Mouse (Mus musculus) liver, embryonic 16.5 days (tissue): ENCODE results near the gene Cma2. TPM values are rescaled to one million over a fixed set of nuclear protein-coding genes. Genes with fewer than 3 reads are reported as not detected.
"Not testable (repeated sequence)": the region's sequence is repeated elsewhere in the genome, so short reads cannot be mapped to it uniquely, and the experiment has no call there.

Experiments used
- ATAC-seq: fragments of 200-750 bp; cut with Nextera tagmentation; 2 replicates; pipeline ENCODE4 v1.8.0; 2017; ENCODE audit warnings: low read depth, mild to moderate bottlenecking, moderate number of reproducible peaks, moderate library complexity
- H3K27ac ChIP-seq: fragments of 300-500 bp; sonication (generic); 2 replicates; pipeline ENCODE4 v1.5.1; 2014; ENCODE audit warnings: mild to moderate bottlenecking, low read length
- H3K27me3 ChIP-seq: fragments of 300-500 bp; sonication (generic); 2 replicates; pipeline ENCODE4 v1.6.1; 2014; ENCODE audit warnings: low read depth, low read length, mixed read lengths; ENCODE audit not compliant: control insufficient read depth, insufficient read depth
- H3K36me3 ChIP-seq: fragments of 300-500 bp; sonication (generic); 2 replicates; pipeline ENCODE4 v1.6.1; 2014; ENCODE audit warnings: mild to moderate bottlenecking; ENCODE audit not compliant: control insufficient read depth, insufficient read depth
- H3K4me1 ChIP-seq: fragments of 300-500 bp; sonication (generic); 2 replicates; pipeline ENCODE4 v1.6.1; 2014; ENCODE audit warnings: low read depth, low read length, mixed read lengths; ENCODE audit not compliant: control insufficient read depth
- H3K4me2 ChIP-seq: fragments of 300-500 bp; sonication (generic); 2 replicates; pipeline ENCODE4 v1.6.1; 2014; ENCODE audit warnings: low read depth, low read length, mixed read lengths
- H3K4me3 ChIP-seq: fragments of 300-500 bp; sonication (generic); 2 replicates; pipeline ENCODE4 v1.5.1; 2014; ENCODE audit warnings: low read depth, mild to moderate bottlenecking, low read length
- H3K9ac ChIP-seq: fragments of 300-500 bp; sonication (generic); 2 replicates; pipeline ENCODE4 v1.6.1; 2014; ENCODE audit warnings: low read depth, low read length
- H3K9me3 ChIP-seq: fragments of 300-500 bp; sonication (generic); replicated peaks from 2 replicates; pipeline ENCODE4 v1.6.1; 2016; ENCODE audit warnings: low read length; ENCODE audit not compliant: control insufficient read depth
- WGBS: fragments of 180-500 bp; shearing (Covaris S2); extraction: QIAGEN DNeasy Blood & Tissue Kit; methylation state at CpG from one replicate; pipeline ENCODE4 v1.1.7; 2014; ENCODE audit not compliant: insufficient replicate concordance; 5-methylcytosine and 5-hydroxymethylcytosine counted together
- polyA plus RNA-seq: library from polyadenylated mRNA; unstranded; fragments of >200 nt; fragmentation: Nextera tagmentation; extraction: Ambion mirVana; gene quantifications from 2 replicates; pipeline ENCODE4 v1.2.1, GENCODE M21; 2015

The Cma2 gene
- polyA plus RNA-seq, 1 experiment from 2014 or later: not detected

DNA sequence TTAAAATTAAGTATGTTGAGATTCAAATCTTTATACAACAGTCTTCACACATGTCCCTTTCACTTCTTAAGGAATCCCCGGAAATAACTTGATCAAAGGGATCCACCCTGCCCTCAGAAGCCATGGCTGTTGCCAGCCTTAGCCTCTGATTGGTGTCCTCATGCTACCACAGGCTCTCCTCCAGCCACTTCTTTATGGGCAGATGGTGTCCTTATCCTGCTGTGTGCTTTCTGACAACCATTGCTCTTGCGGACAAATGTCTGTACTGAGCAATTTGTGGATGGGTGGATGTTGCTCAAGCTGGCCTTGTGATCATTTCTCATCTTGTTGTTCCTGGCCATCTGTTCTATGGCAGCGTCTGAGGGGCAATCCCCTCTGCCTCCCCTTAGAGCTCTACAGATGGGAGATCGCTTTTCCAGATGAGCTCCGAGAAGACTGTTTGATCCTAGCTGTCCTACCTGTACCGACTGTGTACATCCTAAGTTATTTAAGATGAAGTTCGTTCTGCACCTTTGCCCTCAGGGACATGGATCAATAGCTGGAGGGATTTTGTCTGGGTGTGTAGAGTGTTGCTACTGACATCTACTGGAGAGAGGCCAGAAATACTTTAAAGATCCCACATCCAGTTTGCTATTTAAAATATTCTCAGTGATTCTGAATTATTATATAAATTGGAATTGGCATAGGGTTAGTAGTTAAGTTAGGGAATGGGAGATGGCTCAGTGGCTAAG is 10.5 kb upstream of the Cma2 start:
- H3K4me2 ChIP-seq: no peak overlapping the region
- no peak overlapping the region for H3K4me3 ChIP-seq
- 33% methylated on average over 7 of the region's 7 CpGs for WGBS
- ATAC-seq: no peak
- H3K9me3 ChIP-seq: no peaks in the 10 kb centered on the region
- no peaks in the 10 kb centered on the region; the same call in 1 of the 2 replicates for H3K4me1 ChIP-seq
- no peak overlapping the region for H3K9ac ChIP-seq
- no peaks in the 10 kb centered on the region for H3K36me3 ChIP-seq
- H3K27ac ChIP-seq: no peak overlapping the region
- no peaks in the 10 kb centered on the region for H3K27me3 ChIP-seq

- WGBS: 33% methylated on average over 11 of the region's 11 CpGs
- Histone ChIP-seq H3K27me3 (no peaks in the 10 kb centered on the region), H3K9me3 (no peaks in the 10 kb centered on the region), H3K4me1 (no peaks in the 10 kb centered on the region; the same call in 1 of the 2 replicates), H3K9ac (no peak overlapping the region), H3K4me3 (no peak overlapping the region), H3K4me2 (no peak overlapping the region), H3K27ac (no peak overlapping the region), H3K36me3 (no peaks in the 10 kb centered on the region)
- peak; percentile 66 for ATAC-seq
Observed at GRCm38 (mm10) chr14:55943601-55944000, 7.2 kb upstream of the Cma2 start.

- no peak within 1 kb of the TSS for H3K9ac ChIP-seq
- no peak within 1 kb of the TSS for H3K27ac ChIP-seq
- H3K27me3 ChIP-seq: no peaks in the 10 kb centered on the region
- no peaks in the 10 kb centered on the region for H3K36me3 ChIP-seq
- 34% methylated on average over 4 of the region's 4 CpGs for WGBS
- no peak within 1 kb of the TSS for H3K4me3 ChIP-seq
- no peak for ATAC-seq
- H3K4me1 ChIP-seq: no peaks in the 10 kb centered on the region; the same call in 1 of the 2 replicates
- no peaks in the 10 kb centered on the region for H3K9me3 ChIP-seq
- no peak within 1 kb of the TSS for H3K4me2 ChIP-seq
Observed at GRCm38 (mm10) chr14:55944575-55944974, 6.2 kb upstream of the Cma2 start, which contains the start of gene Cma1. TSS of gene Cma1 (minus strand) at chr14:55944675.

DNA sequence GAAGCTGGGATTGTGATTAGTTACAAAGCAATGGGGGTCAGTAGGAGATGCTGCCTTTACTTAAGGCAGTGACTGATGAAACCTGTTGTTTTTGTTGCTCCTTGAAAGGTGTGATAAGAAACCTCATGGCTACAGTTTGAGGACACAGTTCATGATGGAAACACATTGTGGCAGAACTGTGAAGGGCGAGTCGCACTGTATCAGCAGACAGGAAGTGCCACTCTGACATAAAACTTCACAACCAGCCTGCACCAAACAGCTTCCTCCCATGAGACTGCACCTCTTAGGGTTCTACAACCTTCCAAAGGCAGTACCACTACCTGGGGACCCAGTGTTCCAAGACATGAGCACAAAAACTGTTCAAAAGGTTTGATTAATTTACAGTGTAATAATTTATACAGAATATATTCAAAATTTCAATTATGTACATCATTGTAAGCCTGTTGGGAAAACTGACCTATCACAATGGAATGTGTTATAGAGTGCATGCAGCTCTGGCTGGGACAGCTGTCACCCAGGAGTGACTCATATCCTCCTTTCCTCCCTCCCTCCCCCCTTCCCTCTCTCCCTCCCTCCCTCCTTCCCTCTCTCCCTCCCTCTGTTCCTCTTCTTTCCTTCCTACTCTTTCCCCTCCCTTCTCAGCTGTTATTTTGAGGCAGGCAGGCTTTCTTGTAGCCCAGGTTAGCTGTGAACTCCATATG is 4.4 kb upstream of the Cma2 start:
- no peak for ATAC-seq
- H3K4me3 ChIP-seq: no peak overlapping the region
- H3K4me2 ChIP-seq: no peak overlapping the region
- no peak overlapping the region for H3K27ac ChIP-seq
- no peaks in the 10 kb centered on the region for H3K9me3 ChIP-seq
- 18% methylated on average over 2 of the region's 2 CpGs for WGBS
- H3K9ac ChIP-seq: no peak overlapping the region
- H3K27me3 ChIP-seq: no peaks in the 10 kb centered on the region
- H3K4me1 ChIP-seq: no peaks in the 10 kb centered on the region; the same call in 1 of the 2 replicates
- no peaks in the 10 kb centered on the region for H3K36me3 ChIP-seq

DNA sequence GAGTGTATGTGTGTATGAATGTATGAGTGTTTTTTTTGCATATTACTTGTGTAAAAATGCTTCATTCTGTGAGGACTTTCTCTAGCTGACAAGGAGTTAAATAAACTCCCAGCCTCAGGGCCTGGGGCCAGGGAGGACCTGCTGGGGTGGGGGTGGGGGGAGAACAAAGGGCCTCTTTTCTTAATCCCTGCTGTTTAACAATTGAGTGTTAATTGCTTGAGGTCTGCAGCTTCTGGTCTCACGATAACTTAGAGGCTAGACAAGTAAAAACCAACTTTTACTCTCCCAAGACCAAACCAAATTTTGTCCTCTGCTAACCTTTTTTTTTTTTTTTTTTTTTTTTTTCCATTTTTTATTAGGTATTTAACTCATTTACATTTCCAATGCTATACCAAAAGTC is 12.5 kb downstream of the Cma2 start:
- no peaks in the 10 kb centered on the region for H3K4me1 ChIP-seq
- no peaks in the 10 kb centered on the region for H3K36me3 ChIP-seq
- no peak overlapping the region for H3K9ac ChIP-seq
- H3K27me3 ChIP-seq: no peaks in the 10 kb centered on the region
- H3K27ac ChIP-seq: no peak overlapping the region
- WGBS: 55% methylated on average over 1 of the region's 1 CpGs
- no peak overlapping the region for H3K4me3 ChIP-seq
- ATAC-seq: no peak
- no peaks in the 10 kb centered on the region for H3K9me3 ChIP-seq
- H3K4me2 ChIP-seq: no peak overlapping the region

- H3K36me3 ChIP-seq, H3K4me1 ChIP-seq, H3K27me3 ChIP-seq, H3K9ac ChIP-seq, H3K4me3 ChIP-seq, H3K4me2 ChIP-seq, ATAC-seq, H3K9me3 ChIP-seq, H3K27ac ChIP-seq: not testable (repeated sequence)
- 48% methylated on average over 2 of the region's 2 CpGs for WGBS
Observed at GRCm38 (mm10) chr14:55963900-55964299, 13.1 kb downstream of the Cma2 start.

GRCm38 (mm10) chr14:55987464-55987863 is 36.7 kb downstream of the Cma2 start:
- H3K9ac ChIP-seq, H3K4me1 ChIP-seq, H3K27me3 ChIP-seq, H3K36me3 ChIP-seq, H3K4me2 ChIP-seq, H3K4me3 ChIP-seq, H3K27ac ChIP-seq, H3K9me3 ChIP-seq: not testable (repeated sequence)
- peak; percentile 84 for ATAC-seq
- WGBS: 21% methylated on average over 1 of the region's 3 CpGs

GRCm38 (mm10) chr14:56013147-56013546 is 62.4 kb downstream of the Cma2 start:
- no peaks in the 10 kb centered on the region for H3K9me3 ChIP-seq
- no peaks in the 10 kb centered on the region for H3K4me1 ChIP-seq
- no peaks in the 10 kb centered on the region for H3K36me3 ChIP-seq
- no peak for ATAC-seq
- H3K4me2 ChIP-seq: no peak overlapping the region
- 58% methylated on average over 3 of the region's 3 CpGs for WGBS
- no peak overlapping the region for H3K9ac ChIP-seq
- no peaks in the 10 kb centered on the region for H3K27me3 ChIP-seq
- no peak overlapping the region for H3K4me3 ChIP-seq
- no peak overlapping the region for H3K27ac ChIP-seq

GRCm38 (mm10) chr14:56013924-56014323 is 63.1 kb downstream of the Cma2 start:
- H3K27me3 ChIP-seq: no peaks in the 10 kb centered on the region
- H3K9ac ChIP-seq: no peak overlapping the region
- H3K27ac ChIP-seq: no peak overlapping the region
- no peak overlapping the region for H3K4me2 ChIP-seq
- no peaks in the 10 kb centered on the region for H3K9me3 ChIP-seq
- H3K36me3 ChIP-seq: no peaks in the 10 kb centered on the region
- no peak for ATAC-seq
- no peaks in the 10 kb centered on the region for H3K4me1 ChIP-seq
- 64% methylated on average over 2 of the region's 2 CpGs for WGBS
- H3K4me3 ChIP-seq: no peak overlapping the region
